Mouse (Mus musculus) left cerebral cortex, adult 2 months (tissue): ENCODE measurements around the gene Cct8. TPM values are rescaled to one million over a fixed set of nuclear protein-coding genes. Genes with fewer than 3 reads are reported as not detected.
A peak's percentile ranks its signal among the peaks of the same experiment; 100 is the strongest.

Experiments
- DNase-seq, 2 experiments: peaks; one replicate each; pipeline ENCODE4 v3.0.0; 2021 to 2022; ENCODE audit warnings: low spot score in 2 of 2, mixed read lengths in 1 of 2; ENCODE audit errors: extremely low spot score in 1 of 2
- H3K27ac ChIP-seq: fragments of 200-600 bp; 2 replicates; pipeline ENCODE4 v1.8.1; 2022
- H3K4me3 ChIP-seq: fragments of 200-600 bp; 2 replicates; pipeline ENCODE4 v1.8.1; 2022
- CTCF ChIP-seq: fragments of 200-600 bp; IDR thresholded peaks from 2 replicates; pipeline ENCODE4 v1.8.1; 2022; ENCODE audit warnings: antibody characterized with exemption, mild to moderate bottlenecking, moderate library complexity
- intact Hi-C: fragments of 180-260 bp; cut with DNase I; formaldehyde crosslinking; loops from one replicate; pipeline ENCODE4 v1.15.1; 2025
- total RNA-seq, 2 experiments: library from RNA; stranded (reverse); gene quantifications; 2 replicates each; pipeline ENCODE4 v1.2.3; 2021

The Cct8 gene
- total RNA-seq, 2 experiments from 2014 or later = 145 to 188 TPM

DNA sequence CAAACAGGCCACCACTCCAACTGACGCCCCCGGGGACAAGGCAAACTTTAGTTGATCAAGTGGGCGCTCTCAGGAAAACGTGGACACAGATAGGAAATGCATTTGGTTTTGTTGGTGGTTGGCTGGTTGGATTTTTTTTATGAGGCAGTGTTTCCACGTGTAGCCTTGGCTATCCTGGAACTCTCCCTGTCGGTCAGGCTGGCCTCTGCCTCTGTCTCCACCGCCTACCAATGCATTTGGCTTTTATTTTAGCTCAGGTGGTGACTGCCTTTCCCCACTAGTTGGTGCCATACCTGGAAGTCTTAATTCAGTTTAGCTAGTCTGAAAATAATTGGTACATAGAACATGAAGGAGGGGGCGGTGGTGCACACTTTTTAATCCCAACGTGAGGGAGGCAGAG is 54.6 kb downstream of the Cct8 start:
- intact Hi-C loops = loop anchor here (1.0 kb wide), 1 partner anchor 13 kb away; the partner anchor contains the start of gene Usp16

DNA sequence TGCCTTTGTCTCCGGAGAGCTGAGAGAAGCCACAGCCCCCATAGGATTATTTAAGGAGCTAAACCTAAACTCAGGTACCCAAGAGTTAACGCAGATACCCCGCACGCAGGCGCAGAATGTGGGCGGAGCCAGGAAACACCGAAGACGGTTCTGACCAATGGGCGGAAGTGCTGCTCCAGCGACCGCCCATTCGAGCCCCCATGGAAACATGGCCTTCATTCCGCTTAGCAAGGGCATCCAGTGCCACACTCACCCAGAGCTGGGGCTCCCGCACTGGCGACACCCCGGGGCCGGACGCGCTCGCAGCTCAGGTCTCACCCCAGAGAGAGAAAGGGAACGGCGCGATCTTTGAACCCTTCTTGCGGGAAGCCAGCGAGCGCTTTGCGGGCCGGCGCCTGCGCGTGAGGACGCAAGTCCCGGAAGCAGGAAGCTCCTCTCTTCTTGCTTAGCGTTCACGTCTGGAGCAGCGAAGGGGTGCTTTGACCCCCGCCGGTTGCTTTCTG is 55.4 kb downstream of the Cct8 start, which contains the start of gene Rwdd2b:
Rwdd2b (minus strand) TSS at position 390 of the 503 bp plus-strand sequence.
- TF ChIP-seq CTCF = no peak
- H3K27ac ChIP-seq = peak within 1 kb of the TSS; percentile 98
- peak; percentile 91 to 92 for DNase-seq
- intact Hi-C loops = no loop called here
- peak within 1 kb of the TSS; percentile 63 for H3K4me3 ChIP-seq

More for the DNA sequence above, 54.6 kb downstream of the Cct8 start:
- TF ChIP-seq CTCF = peak; percentile 34
- H3K4me3 ChIP-seq = peak overlapping the region; percentile 63
- DNase-seq = no peak
- H3K27ac ChIP-seq = no peak overlapping the region; the same call in 1 of the 2 replicates

DNA sequence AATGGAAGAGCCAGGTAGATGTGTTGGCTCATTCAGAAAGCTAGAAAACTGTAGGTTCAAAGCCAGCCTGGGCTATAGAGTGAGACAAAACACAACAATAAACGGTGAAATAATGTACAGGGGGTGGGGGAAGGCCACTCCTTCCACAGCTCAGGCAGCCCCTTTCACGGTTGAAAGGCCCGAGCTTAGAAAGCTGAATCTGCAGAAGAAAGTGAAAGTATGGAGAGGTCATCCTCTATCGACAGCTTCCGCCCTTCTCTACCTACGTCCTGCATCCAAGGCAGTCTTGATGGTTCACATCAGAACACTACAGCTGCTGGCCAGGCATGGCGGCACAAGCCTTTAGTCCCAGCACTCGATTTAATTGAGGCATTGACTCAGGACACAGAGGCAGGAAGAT is 57.0 kb downstream of the Cct8 start:
- intact Hi-C loops = no loop called here
- no peak for DNase-seq
- TF ChIP-seq CTCF = no peak

DNA sequence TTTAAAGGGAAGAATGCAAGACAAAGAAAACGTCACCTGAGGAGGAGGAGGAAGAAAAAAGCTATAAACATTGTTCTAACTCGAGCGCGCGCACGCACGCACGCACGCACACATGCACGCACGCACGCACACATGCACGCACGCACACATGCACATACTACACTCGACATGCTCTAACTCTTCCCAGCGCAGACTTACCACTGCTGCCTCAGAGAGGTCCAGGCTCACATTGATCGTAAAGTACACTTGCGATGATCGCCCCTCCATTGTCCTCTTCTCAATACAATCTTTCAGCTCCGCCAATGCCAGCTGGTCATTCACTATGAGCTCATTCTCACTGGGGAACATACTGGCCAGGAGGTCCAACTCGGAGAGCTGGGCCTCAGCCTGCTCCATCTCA is 58.6 kb downstream of the Cct8 start:
- TF ChIP-seq CTCF = no peak
- H3K27ac ChIP-seq = no peak overlapping the region
- H3K4me3 ChIP-seq = no peak overlapping the region
- no peak for DNase-seq
- intact Hi-C loops = no loop called here

More for the DNA sequence above, 57.0 kb downstream of the Cct8 start:
- Histone ChIP-seq H3K27ac (no peak overlapping the region), H3K4me3 (no peak overlapping the region)

DNA sequence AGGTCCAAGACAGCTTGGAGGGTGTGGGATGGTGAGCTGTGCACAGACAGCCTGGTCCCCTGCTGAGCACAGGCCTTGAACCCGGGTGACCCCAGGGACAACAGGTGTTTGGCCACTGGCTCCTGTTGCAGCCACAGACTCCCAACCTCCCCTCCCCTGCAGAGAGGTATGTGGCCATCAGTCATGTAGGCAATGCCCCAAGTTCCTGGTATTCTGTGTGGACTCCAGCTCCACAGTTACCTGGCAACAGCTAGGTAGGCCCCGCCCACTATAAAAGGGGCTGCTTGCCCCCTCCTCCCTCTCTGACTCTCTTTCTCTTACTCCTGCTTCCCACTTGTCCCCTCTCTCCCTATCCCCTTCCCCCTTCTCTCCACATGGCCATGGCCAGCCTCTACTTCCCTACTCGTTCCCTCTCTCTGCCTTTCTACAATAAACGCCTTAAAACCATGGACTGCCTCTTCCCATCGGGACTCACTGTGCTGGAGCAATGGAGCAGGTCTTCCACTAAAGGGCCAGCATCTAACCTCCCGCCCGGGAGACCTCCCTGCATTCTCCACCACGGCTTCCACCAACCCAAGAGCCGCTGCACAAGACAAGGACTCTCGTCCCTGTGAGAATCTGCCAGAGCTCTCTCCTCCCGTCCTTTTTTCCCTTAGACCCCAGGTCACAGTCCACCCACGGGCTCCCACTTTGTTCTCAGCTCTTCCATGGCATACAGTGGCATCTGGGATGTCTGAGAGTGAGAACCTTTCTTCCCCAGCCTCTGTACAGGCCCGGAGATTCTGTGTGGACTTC is 60.1 kb downstream of the Cct8 start:
- intact Hi-C loops = no loop called here
- no peak overlapping the region for H3K4me3 ChIP-seq
- no peak for DNase-seq
- no peak for TF ChIP-seq CTCF
- H3K27ac ChIP-seq = no peak overlapping the region

DNA sequence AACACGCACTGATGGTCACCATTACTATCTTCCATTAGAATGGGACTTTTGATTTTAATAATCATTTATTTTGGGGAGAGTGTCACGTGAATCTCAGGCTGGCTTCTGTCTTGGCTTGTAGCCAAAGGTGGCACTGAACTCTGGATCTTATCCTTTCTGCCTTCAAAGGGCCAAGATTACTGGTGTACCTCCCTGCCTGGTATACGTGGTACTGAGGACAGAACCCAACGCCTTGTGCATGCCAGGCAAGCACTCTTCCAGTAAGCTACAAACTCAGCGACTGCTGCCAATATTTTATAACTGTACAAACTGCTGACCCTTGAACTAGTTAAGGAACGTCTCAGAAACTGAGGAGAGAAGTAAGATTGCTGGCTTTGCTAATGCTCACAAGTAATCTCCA is 60.7 kb downstream of the Cct8 start:
- no peak for TF ChIP-seq CTCF
- no peak for DNase-seq
- intact Hi-C loops = no loop called here
- Histone ChIP-seq H3K27ac (no peak overlapping the region), H3K4me3 (no peak overlapping the region)

DNA sequence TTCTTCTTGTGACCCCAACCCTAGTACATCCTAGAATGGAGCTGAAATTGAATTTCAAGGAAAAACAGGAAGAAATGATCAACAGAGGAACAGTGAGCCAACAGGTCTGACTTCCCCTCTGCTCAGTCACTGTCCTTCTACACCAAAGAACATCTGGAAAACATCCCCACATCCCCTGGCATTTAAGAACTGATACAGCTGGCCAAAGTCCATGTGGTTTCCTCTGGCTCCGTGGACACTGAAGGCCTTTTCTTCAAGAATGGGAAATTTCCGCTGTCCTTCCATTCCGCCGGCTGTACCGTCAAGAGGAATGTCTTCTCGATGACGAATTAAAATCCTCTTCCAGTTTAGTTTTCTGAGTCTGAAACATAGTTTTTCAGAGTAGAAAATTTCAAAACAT is 61.4 kb downstream of the Cct8 start:
- DNase-seq = no peak
- intact Hi-C loops = no loop called here
- no peak overlapping the region for H3K4me3 ChIP-seq
- H3K27ac ChIP-seq = no peak overlapping the region
- TF ChIP-seq CTCF = no peak

Other genes with a start within 250 kb of the Cct8 start
- 10 to 100 TPM; 17.9 to 18.3 TPM for gene N6amt1, start 141.7 kb downstream of the Cct8 start, total RNA-seq
- gene Ltn1, start 63.3 kb downstream of the Cct8 start, total RNA-seq = 10 to 100 TPM; 41.9 to 48.9 TPM
- 1 to 10 TPM; 7.8 to 9.7 TPM for gene Rwdd2b, start 55.3 kb downstream of the Cct8 start, total RNA-seq
- 10 to 100 TPM; 41.8 to 49.8 TPM for gene Usp16, start 41.2 kb downstream of the Cct8 start, total RNA-seq
- gene Map3k7cl, start 57.5 kb upstream of the Cct8 start, total RNA-seq = under 1 TPM; 0.34 to 0.42 TPM
- gene Bach1, start 203.1 kb upstream of the Cct8 start, total RNA-seq = 10 to 100 TPM; 12.8 to 13.1 TPM